Mouse (Mus musculus): ENCODE results near the gene Cdc42ep3.

GRCm38 (mm10) chr17:79337494-79337893 lies 17.4 kb downstream of the Cdc42ep3 start:
- TF ChIP-seq E2F4 (IDR thresholded peaks at IDR 0.05; ENCODE audit: insufficient replicate concordance, low read depth, low read length) (no peak), POLR2A (IDR thresholded peaks at IDR 0.05; ENCODE audit: low read depth, low read length) (no peak), CTCF (conservative IDR thresholded peaks at IDR 0.05 in 1 of 2, IDR thresholded peaks at IDR 0.05 in 1 of 2; ENCODE audit: low read depth in 2 of 2, low read length in 2 of 2) (no peak), MAX (IDR thresholded peaks at IDR 0.05; ENCODE audit: low read length) (no peak), CHD1 (IDR thresholded peaks at IDR 0.05; ENCODE audit: low read depth, low read length) (no peak), JUND (conservative IDR thresholded peaks at IDR 0.05; ENCODE audit: low read depth, low read length) (no peak), TCF12 (IDR thresholded peaks at IDR 0.05; ENCODE audit: low read depth, low read length) (no peak), SMC3 (IDR thresholded peaks at IDR 0.05; ENCODE audit: low read depth, low read length) (no peak), NRF1 (IDR thresholded peaks at IDR 0.05; ENCODE audit: low read depth, low read length) (no peak), ELF1 (IDR thresholded peaks at IDR 0.05; ENCODE audit: low read depth, low read length) (no peak), HCFC1 (IDR thresholded peaks at IDR 0.05; ENCODE audit: low read depth, low read length) (no peak), EP300 (IDR thresholded peaks at IDR 0.05; ENCODE audit: low read length) (no peak)
